Mouse (Mus musculus) CD8-positive naive resting alpha-beta T cell, adult 2 months (primary cell): ENCODE results near the gene Grik2.

ENCODE experiments used
- DNase-seq, 2 experiments: peaks; one replicate each; pipeline ENCODE4 v3.0.0; 2022; ENCODE audit warnings: low read depth in 2 of 2, low spot score in 2 of 2

The Grik2 gene

GRCm38 (mm10) chr10:49788381-49788906, at the start of gene Grik2:
Grik2 (minus strand) TSS chr10:49788766.
- DNase-seq = no peak

- no peak for DNase-seq
Observed at GRCm38 (mm10) chr10:49834392-49834791, 45.8 kb upstream of the Grik2 start.

- DNase-seq = no peak
Observed at GRCm38 (mm10) chr10:49807276-49807675, 18.7 kb upstream of the Grik2 start.

- no peak for DNase-seq
Observed at GRCm38 (mm10) chr10:49801001-49801400, 12.4 kb upstream of the Grik2 start.

GRCm38 (mm10) chr10:49794129-49794528, 5.6 kb upstream of the Grik2 start:
- no peak for DNase-seq

GRCm38 (mm10) chr10:49790326-49790725, 1.8 kb upstream of the Grik2 start:
- no peak for DNase-seq

GRCm38 (mm10) chr10:49789711-49790110, 1.1 kb upstream of the Grik2 start:
- DNase-seq = no peak

- DNase-seq = no peak
Observed at GRCm38 (mm10) chr10:49788914-49789313, 348 bp upstream of the Grik2 start.

- no peak for DNase-seq
Observed at GRCm38 (mm10) chr10:49786630-49787029, 1.9 kb downstream of the Grik2 start.

- DNase-seq = no peak
Observed at GRCm38 (mm10) chr10:49785477-49785876, 3.1 kb downstream of the Grik2 start.

GRCm38 (mm10) chr10:49784831-49785230, 3.7 kb downstream of the Grik2 start:
- DNase-seq = no peak

GRCm38 (mm10) chr10:49782741-49783691, 5.5 kb downstream of the Grik2 start:
- DNase-seq = no peak

- DNase-seq = no peak
Observed at GRCm38 (mm10) chr10:49782061-49782460, 6.5 kb downstream of the Grik2 start.

GRCm38 (mm10) chr10:49780430-49780829, 8.1 kb downstream of the Grik2 start:
- no peak for DNase-seq

GRCm38 (mm10) chr10:49768897-49769296, 19.7 kb downstream of the Grik2 start:
- no peak for DNase-seq

- DNase-seq = no peak
Observed at GRCm38 (mm10) chr10:49767556-49767955, 21.0 kb downstream of the Grik2 start.

- no peak for DNase-seq
Observed at GRCm38 (mm10) chr10:49762607-49763006, 26.0 kb downstream of the Grik2 start.

- no peak for DNase-seq
Observed at GRCm38 (mm10) chr10:49751769-49752168, 36.8 kb downstream of the Grik2 start.

GRCm38 (mm10) chr10:49731841-49732240, 56.7 kb downstream of the Grik2 start:
- DNase-seq = no peak

- DNase-seq = no peak
Observed at GRCm38 (mm10) chr10:49723706-49724105, 64.9 kb downstream of the Grik2 start.

GRCm38 (mm10) chr10:49716856-49717255, 71.7 kb downstream of the Grik2 start:
- DNase-seq = no peak

- no peak for DNase-seq
Observed at GRCm38 (mm10) chr10:49709748-49710147, 78.8 kb downstream of the Grik2 start.

GRCm38 (mm10) chr10:49704446-49704845, 84.1 kb downstream of the Grik2 start:
- DNase-seq = no peak
